Mouse (Mus musculus) heart, embryonic 10.5 days (tissue): ENCODE measurements around the gene Ring1. TPM values are rescaled to one million over a fixed set of nuclear protein-coding genes. Genes with fewer than 3 reads are reported as not detected.
"Not testable (repeated sequence)": the region's sequence is repeated elsewhere in the genome, so short reads cannot be mapped to it uniquely, and the experiment has no call there.

Experiments
- DNase-seq: peaks from one replicate; pipeline ENCODE4 v3.0.0-alpha.2; 2017; ENCODE audit warnings: low spot score
- H3K27ac ChIP-seq: fragments of 300-500 bp; sonication (generic); 2 replicates; pipeline ENCODE4 v1.5.1; 2016; ENCODE audit warnings: mild to moderate bottlenecking
- H3K27me3 ChIP-seq: fragments of 300-500 bp; sonication (generic); 2 replicates; pipeline ENCODE4 v1.6.1; 2016; ENCODE audit warnings: mild to moderate bottlenecking; ENCODE audit not compliant: poor library complexity, insufficient read depth, severe bottlenecking
- H3K36me3 ChIP-seq: fragments of 300-500 bp; sonication (generic); 2 replicates; pipeline ENCODE4 v1.6.1; 2016; ENCODE audit warnings: mild to moderate bottlenecking, moderate library complexity
- H3K4me1 ChIP-seq: fragments of 300-500 bp; sonication (generic); 2 replicates; pipeline ENCODE4 v1.6.1; 2016; ENCODE audit warnings: mild to moderate bottlenecking
- H3K4me3 ChIP-seq: fragments of 300-500 bp; sonication (generic); 2 replicates; pipeline ENCODE4 v1.5.1; 2016; ENCODE audit warnings: mild to moderate bottlenecking, moderate library complexity
- H3K9me3 ChIP-seq: fragments of 300-500 bp; sonication (generic); 2 replicates; pipeline ENCODE4 v1.6.1; 2016; ENCODE audit warnings: mild to moderate bottlenecking, moderate library complexity
- WGBS: fragments of 180-500 bp; shearing (Covaris S2); methylation state at CpG from one replicate; pipeline ENCODE4 v1.1.7; 2016; 5-methylcytosine and 5-hydroxymethylcytosine counted together
- polyA plus RNA-seq: library from polyadenylated mRNA; unstranded; fragments of >200 nt; fragmentation: Nextera tagmentation; extraction: Ambion mirVana; gene quantifications from 2 replicates; pipeline ENCODE4 v1.2.1, GENCODE M21; 2016

Gene Ring1
- polyA plus RNA-seq, 1 experiment from 2014 or later = 15.8 TPM

- WGBS = 2% methylated on average over 30 of the region's 30 CpGs
- Histone ChIP-seq H3K27me3 (peaks cover 60% of the 10 kb centered on the region), H3K4me1 (peaks cover 11% of the 10 kb centered on the region), H3K4me3 (peak within 1 kb of the TSS; percentile 71), H3K27ac (peak within 1 kb of the TSS; percentile 62; the same call in 1 of the 2 replicates), H3K36me3 (no peaks in the 10 kb centered on the region), H3K9me3 (no peaks in the 10 kb centered on the region)
- peak; percentile 78 for DNase-seq
Measured at GRCm38 (mm10) chr17:34000150-34000537, 24.3 kb downstream of the Ring1 start, which contains the start of gene H2-K1. Gene H2-K1 (minus strand): TSS chr17:34000347.

GRCm38 (mm10) chr17:33999341-34000149 is 24.9 kb downstream of the Ring1 start:
- Histone ChIP-seq H3K36me3 (no peaks in the 10 kb centered on the region), H3K4me3 (peak overlapping the region; percentile 71), H3K9me3 (no peaks in the 10 kb centered on the region), H3K27ac (peak overlapping the region; percentile 62; the same call in 1 of the 2 replicates), H3K27me3 (peaks cover 60% of the 10 kb centered on the region), H3K4me1 (peaks cover 11% of the 10 kb centered on the region)
- WGBS = 2% methylated on average over 87 of the region's 87 CpGs
- DNase-seq = peak; percentile 74

- DNase-seq = peak; percentile 53
- not testable (repeated sequence) for H3K27ac ChIP-seq, H3K36me3 ChIP-seq, H3K4me3 ChIP-seq, H3K9me3 ChIP-seq
- peaks cover 11% of the 10 kb centered on the region for H3K4me1 ChIP-seq
- H3K27me3 ChIP-seq = peaks cover 60% of the 10 kb centered on the region
- WGBS = 49% methylated on average over 5 of the region's 5 CpGs
Measured at GRCm38 (mm10) chr17:33998697-33999096, 25.8 kb downstream of the Ring1 start.

DNA sequence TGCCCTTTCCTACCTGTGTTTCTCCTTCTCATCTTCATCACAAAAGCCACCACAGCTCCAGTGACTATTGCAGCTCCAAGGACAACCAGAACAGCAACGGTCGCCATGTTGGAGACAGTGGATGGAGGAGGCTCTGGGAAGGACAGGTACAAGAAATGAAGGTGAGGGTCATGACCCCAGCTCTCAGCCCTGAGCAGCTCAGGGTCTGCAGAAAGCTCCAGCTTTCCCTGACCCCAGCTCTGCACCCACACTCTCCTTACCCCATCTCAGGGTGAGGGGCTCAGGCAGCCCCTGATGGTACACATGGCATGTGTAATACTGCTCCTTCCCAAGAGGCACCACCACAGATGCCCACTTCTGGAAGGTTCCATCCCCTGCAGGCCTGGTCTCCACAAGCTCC is 27.5 kb downstream of the Ring1 start:
- H3K36me3 ChIP-seq, H3K9me3 ChIP-seq, H3K27ac ChIP-seq, H3K4me3 ChIP-seq: not testable (repeated sequence)
- 82% methylated on average over 2 of the region's 2 CpGs for WGBS
- H3K4me1 ChIP-seq = peaks cover 11% of the 10 kb centered on the region
- DNase-seq = peak; percentile 54
- peaks cover 57% of the 10 kb centered on the region for H3K27me3 ChIP-seq

- Histone ChIP-seq H3K27ac (no peak overlapping the region), H3K36me3 (no peaks in the 10 kb centered on the region), H3K4me3 (no peak overlapping the region), H3K27me3 (peaks cover 43% of the 10 kb centered on the region), H3K9me3 (no peaks in the 10 kb centered on the region), H3K4me1 (peaks cover 11% of the 10 kb centered on the region)
- 37% methylated on average over 3 of the region's 3 CpGs for WGBS
- DNase-seq = no peak
Measured at GRCm38 (mm10) chr17:33995651-33996050, 28.8 kb downstream of the Ring1 start.

- DNase-seq = no peak
- 82% methylated on average over 8 of the region's 8 CpGs for WGBS
- no peak overlapping the region for H3K4me3 ChIP-seq
- H3K36me3 ChIP-seq = no peaks in the 10 kb centered on the region
- no peaks in the 10 kb centered on the region for H3K9me3 ChIP-seq
- H3K4me1 ChIP-seq = peaks cover 5% of the 10 kb centered on the region
- no peak overlapping the region for H3K27ac ChIP-seq
- peaks cover 36% of the 10 kb centered on the region for H3K27me3 ChIP-seq
Measured at GRCm38 (mm10) chr17:33994959-33995358, 29.5 kb downstream of the Ring1 start.

DNA sequence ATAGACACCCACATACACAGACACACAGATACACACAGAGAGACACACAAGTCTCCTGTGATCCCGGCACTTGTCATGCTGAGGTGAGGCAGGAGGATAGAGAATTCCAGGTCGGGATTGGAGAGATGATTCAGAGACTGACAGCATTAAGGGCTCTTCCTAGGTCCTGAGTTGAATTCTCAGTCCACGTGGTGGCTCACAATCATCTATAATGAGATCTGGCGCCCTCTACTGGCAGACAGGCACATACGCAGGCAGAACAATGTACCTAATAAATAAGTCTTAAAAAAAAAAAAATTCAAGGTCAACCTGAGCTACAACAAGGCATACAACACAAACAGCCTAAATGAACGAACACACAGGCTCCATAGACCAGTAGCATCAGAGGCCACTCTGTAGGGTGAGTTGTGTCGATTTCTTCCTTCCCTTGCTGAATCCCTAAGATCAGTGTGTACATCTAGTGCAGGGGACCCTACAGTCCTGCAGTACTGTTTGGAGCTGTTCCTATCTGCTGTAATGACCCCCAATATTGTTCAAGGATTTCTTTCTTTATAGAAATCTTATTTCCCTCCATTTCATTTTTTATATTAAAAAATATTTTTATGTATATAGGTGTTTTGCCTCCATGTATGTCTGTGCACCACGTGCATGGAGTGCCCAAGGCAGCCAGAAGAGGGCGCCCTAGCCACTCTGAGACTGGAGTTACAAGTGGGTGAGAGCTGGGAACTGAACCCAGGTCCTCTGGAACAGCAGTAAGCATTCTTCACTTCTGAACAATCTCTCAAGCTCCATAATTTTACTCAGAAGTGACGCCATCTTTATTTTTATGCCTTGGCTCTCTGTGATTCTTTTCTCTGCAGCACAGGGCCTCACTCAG is 32.5 kb downstream of the Ring1 start:
- H3K27me3 ChIP-seq = peaks cover 8% of the 10 kb centered on the region; the same call in 1 of the 2 replicates
- H3K4me1 ChIP-seq = no peaks in the 10 kb centered on the region
- H3K4me3 ChIP-seq = no peak overlapping the region
- no peaks in the 10 kb centered on the region for H3K36me3 ChIP-seq
- 31% methylated on average over 10 of the region's 10 CpGs for WGBS
- no peak overlapping the region for H3K27ac ChIP-seq
- DNase-seq = no peak
- no peaks in the 10 kb centered on the region for H3K9me3 ChIP-seq

GRCm38 (mm10) chr17:33982136-33982535 is 42.3 kb downstream of the Ring1 start:
- 12% methylated on average over 8 of the region's 8 CpGs for WGBS

GRCm38 (mm10) chr17:33981192-33981909 is 43.1 kb downstream of the Ring1 start:
- H3K9me3 ChIP-seq, H3K36me3 ChIP-seq: not testable (repeated sequence)
- Histone ChIP-seq H3K27me3 (peaks cover 44% of the 10 kb centered on the region), H3K27ac (peak overlapping the region; percentile 80; the same call in 1 of the 2 replicates), H3K4me1 (peaks cover 27% of the 10 kb centered on the region), H3K4me3 (peak overlapping the region; percentile 63)
- DNase-seq = peak; percentile 97
- WGBS = 1% methylated on average over 27 of the region's 27 CpGs

More at GRCm38 (mm10) chr17:33982136-33982535, 42.3 kb downstream of the Ring1 start:
- not testable (repeated sequence) for H3K27ac ChIP-seq, H3K4me3 ChIP-seq, DNase-seq, H3K36me3 ChIP-seq, H3K9me3 ChIP-seq
- Histone ChIP-seq H3K27me3 (peaks cover 36% of the 10 kb centered on the region), H3K4me1 (peaks cover 27% of the 10 kb centered on the region)

GRCm38 (mm10) chr17:33980181-33981035 is 44.1 kb downstream of the Ring1 start:
- H3K4me1 ChIP-seq = peaks cover 27% of the 10 kb centered on the region
- no peaks in the 10 kb centered on the region for H3K36me3 ChIP-seq
- DNase-seq = no peak
- WGBS = 76% methylated on average over 19 of the region's 19 CpGs
- H3K27ac ChIP-seq = peak overlapping the region; percentile 47; the same call in 1 of the 2 replicates
- no peaks in the 10 kb centered on the region for H3K9me3 ChIP-seq
- H3K4me3 ChIP-seq = no peak overlapping the region
- peaks cover 52% of the 10 kb centered on the region for H3K27me3 ChIP-seq

DNA sequence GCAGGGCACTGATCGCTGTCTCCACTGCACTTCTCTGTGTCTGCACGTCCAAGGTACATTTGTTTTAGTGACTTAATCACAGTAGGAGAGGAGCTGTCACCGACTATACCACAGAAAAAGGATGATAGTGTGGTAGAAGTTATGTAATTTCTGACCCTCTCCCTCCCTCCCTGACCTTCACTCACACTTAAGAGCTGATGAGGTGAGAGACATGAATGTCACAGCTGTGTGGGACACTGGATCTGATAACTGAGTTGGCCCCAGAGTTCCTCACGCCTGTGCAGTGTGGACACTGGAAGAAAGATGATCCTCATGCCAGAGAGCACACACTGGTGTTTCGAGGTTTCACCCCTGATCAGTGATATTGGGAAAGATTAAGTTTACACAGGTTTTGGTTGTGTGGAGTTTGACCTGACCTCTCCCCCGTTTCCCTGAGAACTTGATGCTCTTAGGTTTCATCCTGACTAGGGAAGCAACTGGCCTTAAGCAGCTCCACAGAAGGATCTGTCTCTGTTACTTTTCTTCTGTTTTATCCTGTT is 44.9 kb downstream of the Ring1 start:
- H3K27me3 ChIP-seq = peaks cover 54% of the 10 kb centered on the region
- peaks cover 27% of the 10 kb centered on the region for H3K4me1 ChIP-seq
- no peak overlapping the region for H3K27ac ChIP-seq
- WGBS = 64% methylated on average over 6 of the region's 6 CpGs
- DNase-seq = no peak
- no peaks in the 10 kb centered on the region for H3K9me3 ChIP-seq
- no peaks in the 10 kb centered on the region for H3K36me3 ChIP-seq
- H3K4me3 ChIP-seq = no peak overlapping the region
